Mouse (Mus musculus) megakaryocyte-erythroid progenitor cell, adult 5-6 weeks (primary cell): ENCODE measurements at regions not wholly inside any gene's neighbourhood (a gene's known extent, or its start where the extent isn't known, plus 50 kb on each side); places are given as distances from the start of the nearest gene placed in this dataset.

Experiments
- ATAC-seq: replicated peaks from 2 replicates; pipeline ENCODE4 v1.8.0; 2016; ENCODE audit warnings: mild to moderate bottlenecking, inconsistent platforms; ENCODE audit not compliant: severe bottlenecking, poor library complexity, low FRiP score, low TSS enrichment

- peak; percentile 97 for ATAC-seq
Observed at GRCm38 (mm10) chr6:8831204-8831603, 52.9 kb upstream of the Ica1 start.

DNA sequence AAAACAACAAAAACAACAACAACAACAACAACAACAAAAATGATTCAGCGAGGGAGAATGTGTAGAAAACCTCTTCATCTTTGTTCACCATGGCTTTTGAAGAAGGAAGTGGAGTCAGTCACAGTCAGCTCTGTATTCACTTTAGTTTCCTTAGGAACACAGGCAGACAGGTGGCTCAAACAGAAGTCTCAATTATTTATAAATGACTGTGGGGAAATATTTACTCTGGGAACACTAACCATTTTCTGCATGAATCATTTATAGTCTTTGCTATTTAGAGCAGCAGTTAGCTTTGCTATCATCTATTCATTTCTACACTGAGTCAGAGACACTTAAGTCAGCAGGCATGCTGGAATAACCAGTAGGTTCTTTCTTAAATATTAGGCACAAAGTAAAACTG is 54.6 kb upstream of the Ica1 start:
- ATAC-seq: no peak

GRCm38 (mm10) chr6:8853657-8854056 is 75.4 kb upstream of the Ica1 start:
- ATAC-seq: no peak

DNA sequence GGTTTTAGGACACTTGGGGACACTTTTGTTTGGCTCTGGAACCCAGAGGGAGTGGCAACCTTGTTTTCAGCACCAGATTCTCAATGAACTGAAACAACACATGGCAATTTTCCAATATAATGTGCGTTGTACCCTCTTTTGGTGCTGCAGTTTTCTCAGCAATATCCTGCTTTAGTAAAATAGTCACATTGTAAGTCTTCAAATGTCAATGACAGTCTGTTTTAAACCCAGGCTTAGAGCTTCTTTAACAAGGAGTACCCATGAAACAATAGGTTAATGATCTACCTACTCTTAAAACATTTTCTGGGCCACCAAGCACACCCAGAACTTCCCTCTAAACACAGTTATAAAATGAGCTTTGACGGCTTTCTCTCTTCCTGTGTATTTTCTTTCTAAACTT is 82.3 kb upstream of the Ica1 start:
- ATAC-seq: no peak

DNA sequence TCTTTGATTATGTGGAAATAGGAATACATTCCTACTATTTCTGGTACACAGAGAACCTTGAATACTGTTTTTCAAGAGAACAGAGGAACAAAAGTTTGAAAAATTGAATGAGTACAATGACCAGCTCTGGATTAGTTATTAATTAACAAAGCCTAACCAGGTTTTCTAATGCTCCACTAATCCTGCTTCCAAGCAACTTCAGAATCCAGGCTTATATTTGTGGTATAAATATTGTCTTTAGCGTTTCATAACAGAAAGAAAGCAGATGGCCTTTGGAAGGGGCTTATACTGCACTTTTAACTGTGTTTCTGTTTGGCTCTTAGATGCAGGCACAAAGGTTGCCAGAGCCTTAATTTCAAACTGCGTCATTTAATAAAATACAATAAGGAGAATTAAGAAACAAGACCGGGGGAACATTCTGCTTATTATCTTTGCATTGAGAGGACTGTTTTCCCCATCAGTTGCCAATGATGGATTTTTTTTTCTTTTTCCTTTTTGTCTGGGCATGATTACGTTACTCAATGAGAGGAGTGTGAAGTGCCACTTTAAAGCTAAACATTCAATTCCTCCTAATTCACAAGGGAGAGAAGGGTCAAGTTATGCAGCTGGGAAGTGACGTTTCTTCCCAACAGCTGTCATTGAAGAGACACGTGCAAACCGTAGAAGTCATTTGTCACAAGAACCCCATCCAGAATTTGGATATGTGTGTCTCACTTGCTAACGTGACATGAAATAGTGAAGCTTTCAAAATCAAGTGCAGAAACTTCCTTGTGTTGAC is 84.2 kb upstream of the Nxph1 start:
- no peak for ATAC-seq

DNA sequence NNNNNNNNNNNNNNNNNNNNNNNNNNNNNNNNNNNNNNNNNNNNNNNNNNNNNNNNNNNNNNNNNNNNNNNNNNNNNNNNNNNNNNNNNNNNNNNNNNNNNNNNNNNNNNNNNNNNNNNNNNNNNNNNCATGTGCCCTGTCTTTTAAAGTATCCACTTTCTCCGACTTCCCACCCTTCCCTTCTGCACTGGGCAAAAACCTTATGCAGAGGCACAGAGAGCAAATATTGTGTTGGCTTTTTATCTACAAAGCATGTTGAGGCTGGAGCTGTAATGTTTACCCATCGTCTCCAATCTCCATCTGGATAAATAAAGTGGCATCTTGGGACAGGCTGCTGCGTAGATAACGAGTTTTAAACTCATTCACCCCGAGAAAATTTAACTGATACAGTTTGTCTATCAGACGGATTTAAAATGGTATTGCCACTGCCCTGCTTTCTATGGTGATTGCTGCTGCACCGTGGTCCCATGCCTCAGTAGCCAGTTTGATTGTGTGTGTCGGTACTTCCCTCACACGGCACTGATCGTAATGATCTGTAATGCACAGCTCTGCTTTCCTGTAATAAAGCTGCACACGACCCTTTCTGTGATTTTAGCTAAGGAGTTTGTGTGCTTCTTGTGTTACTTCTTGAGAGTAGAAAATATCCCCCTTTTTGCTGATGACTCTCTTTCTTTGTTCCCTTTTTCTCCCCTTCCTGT is 70.7 kb upstream of the Nxph1 start:
- ATAC-seq: no peak

DNA sequence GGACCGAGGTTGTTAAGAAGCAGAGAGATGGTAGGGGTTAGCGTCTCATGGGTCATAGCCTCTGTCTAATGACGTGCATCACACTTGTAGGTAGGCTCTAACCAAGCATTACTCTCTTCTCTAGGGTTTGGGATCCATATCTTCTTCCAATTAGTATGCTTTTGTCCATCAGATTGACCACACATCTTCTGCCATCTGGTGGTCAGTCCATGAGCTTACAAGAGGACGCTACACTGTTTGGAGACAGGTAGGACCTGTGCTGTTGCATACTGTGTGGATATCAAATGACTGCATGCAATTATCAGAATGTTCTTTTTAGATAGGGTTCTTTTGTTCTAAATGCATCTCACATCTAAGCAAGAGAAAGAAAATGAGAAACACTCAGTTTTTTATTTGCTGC is 54.6 kb upstream of the Nxph1 start:
- no peak for ATAC-seq

DNA sequence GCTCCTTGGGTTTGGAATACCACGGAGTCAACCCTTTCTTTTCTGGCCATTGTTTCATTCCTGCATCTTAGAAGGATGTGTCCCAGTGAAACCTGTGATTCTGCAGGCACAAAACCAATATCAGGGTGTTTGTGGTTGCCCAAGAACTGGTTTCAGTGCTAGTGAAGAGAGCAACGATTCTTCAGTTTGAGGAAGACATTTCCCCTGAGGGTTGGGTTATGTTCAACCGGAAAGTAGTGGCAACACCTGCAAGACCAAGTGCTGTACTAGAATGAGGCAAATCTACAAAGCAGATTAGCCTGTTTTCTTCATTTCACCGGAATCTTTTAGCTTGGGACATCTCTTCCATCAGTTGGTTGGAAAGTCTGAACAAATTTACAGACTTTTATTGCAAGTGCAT is 52.1 kb upstream of the Nxph1 start:
- no peak for ATAC-seq

- ATAC-seq: no peak
Observed at GRCm38 (mm10) chr6:8896822-8897221, 51.4 kb upstream of the Nxph1 start.

DNA sequence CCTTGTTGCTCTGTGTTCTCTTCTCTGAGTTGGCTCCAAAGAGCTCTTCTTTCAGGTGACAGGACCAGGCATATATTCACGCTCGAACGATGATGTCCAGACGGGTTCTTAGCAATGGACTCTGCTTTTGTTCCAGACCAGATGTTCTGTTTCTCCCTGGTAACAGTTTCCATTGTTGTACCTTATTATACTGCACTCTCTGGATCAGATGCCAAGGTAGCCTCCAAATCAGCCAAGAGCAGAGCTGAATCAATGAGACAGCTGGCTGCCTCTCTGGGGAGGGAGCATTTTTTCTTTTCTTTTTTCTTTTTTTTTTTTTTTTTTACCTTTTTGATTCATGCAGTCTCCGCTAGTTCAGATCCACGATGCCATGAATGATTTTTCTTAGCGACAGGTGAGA is 50.9 kb upstream of the Nxph1 start:
- no peak for ATAC-seq

- no peak for ATAC-seq
Observed at GRCm38 (mm10) chr6:8898268-8898667, 50.0 kb upstream of the Nxph1 start.
